Mouse (Mus musculus): ENCODE measurements around the gene Nell2.

GRCm38 (mm10) chr15:95245516-95245915 lies 282.8 kb downstream of the Nell2 start:
- TF ChIP-seq POLR2A (IDR thresholded peaks at IDR 0.05; ENCODE audit: insufficient read length, low read depth) (no peak), REST (IDR thresholded peaks at IDR 0.05; ENCODE audit: insufficient read depth, insufficient read length) (no peak), E2F4 (IDR thresholded peaks at IDR 0.05; ENCODE audit: insufficient read depth) (no peak), POLR2AphosphoS2 (IDR thresholded peaks at IDR 0.05; ENCODE audit: insufficient read length, low read depth) (no peak), USF1 (IDR thresholded peaks at IDR 0.05; ENCODE audit: low read depth) (no peak), TCF12 (IDR thresholded peaks at IDR 0.05; ENCODE audit: insufficient read depth, poor library complexity, severe bottlenecking) (no peak), MYOD1 (IDR thresholded peaks at IDR 0.05; ENCODE audit: control insufficient read depth in 1 of 3, insufficient read length in 2 of 3, low read depth in 2 of 3) (no peak), MAX (IDR thresholded peaks at IDR 0.05; ENCODE audit: low read depth) (no peak), CEBPB (IDR thresholded peaks at IDR 0.05; ENCODE audit: insufficient read depth, poor library complexity, severe bottlenecking) (no peak), MYOG (IDR thresholded peaks at IDR 0.05; ENCODE audit: control insufficient read depth in 1 of 3, insufficient read depth in 1 of 3, insufficient read length in 2 of 3, low read depth in 2 of 3) (no peak), SRF (IDR thresholded peaks at IDR 0.05; ENCODE audit: control insufficient read depth, insufficient read length, low read depth) (no peak)
